In genomic region chr6:134148443-134148942, GRCm38 (mm10) we compare ENCODE assay signal across 12 mouse cellular contexts.
DNase-seq lines count a peak whose midpoint lies in the region; ATAC-seq lines count a peak whose summit lies in the region.
"Had no signal": no experiment of that assay in that cellular context is flagged by ENCODE, and none has a peak within 500 bp of the region (broad histone marks: within the 10 kb centered on the region; RNA-seq: fewer than 3 reads in every experiment).

No protein-coding gene starts in this region.

- 20% methylated on average over 7 of the region's 7 CpGs for WGBS in hindbrain, embryonic 15.5 days
- WGBS in midbrain, embryonic 16.5 days = 25% methylated on average over 7 of the region's 7 CpGs

- H3K4me3 ChIP-seq in hindbrain, embryonic 15.5 days = no peak overlapping the region
- H3K4me3 ChIP-seq in midbrain, embryonic 16.5 days (ENCODE audit: low read depth, low read length) = no peak overlapping the region
- H3K4me3 ChIP-seq: liver, embryonic 15.5 days; megakaryocyte, embryonic 14.5 days had no signal

- no peaks in the 10 kb centered on the region for H3K27me3 ChIP-seq in hindbrain, embryonic 15.5 days
- no peaks in the 10 kb centered on the region for H3K27me3 ChIP-seq in midbrain, embryonic 16.5 days (ENCODE audit: control insufficient read depth, insufficient read depth, low read depth, low read length)
- H3K27me3 ChIP-seq: liver, embryonic 15.5 days; megakaryocyte, embryonic 14.5 days had no signal

- peak; percentile 76 for DNase-seq in heart, adult 11 months
- DNase-seq in heart, postnatal 36 days = no peak
- peak; percentile 87 for DNase-seq in Muller cell, postnatal 12 days (ENCODE audit: inconsistent ontology term)
- DNase-seq in testis, postnatal 14 days (ENCODE audit: low spot score) = no peak
- DNase-seq in layer of hippocampus, adult 11-12 months (ENCODE audit: low spot score) = no peak
- no peak for DNase-seq in adrenal gland, adult 8-10 months

- H3K9me3 ChIP-seq in hindbrain, embryonic 15.5 days = no peaks in the 10 kb centered on the region
- no peaks in the 10 kb centered on the region for H3K9me3 ChIP-seq in midbrain, embryonic 16.5 days (replicated peaks; ENCODE audit: control insufficient read depth, low read length, poor library complexity, severe bottlenecking)
- H3K9me3 ChIP-seq: G1E; liver, embryonic 15.5 days; megakaryocyte, embryonic 14.5 days had no signal

- intact Hi-C loops in heart, postnatal 36 days (cut with DNase I) = no loop called here

- H3K27ac ChIP-seq in hindbrain, embryonic 15.5 days (replicated peaks) = no peak overlapping the region
- no peak overlapping the region for H3K27ac ChIP-seq in midbrain, embryonic 16.5 days (ENCODE audit: low read length)
- H3K27ac ChIP-seq: kidney, postnatal 0 days; liver, embryonic 15.5 days had no signal

- ATAC-seq in hindbrain, embryonic 15.5 days (ENCODE audit: low FRiP score, low read depth) = 0 out of 2 replicates have a peak, but pooled peaks have one; percentile 23
- peak; percentile 16 for ATAC-seq in midbrain, embryonic 16.5 days

- no peak overlapping the region for H3K4me2 ChIP-seq in hindbrain, embryonic 15.5 days
- no peak overlapping the region for H3K4me2 ChIP-seq in midbrain, embryonic 16.5 days (ENCODE audit: low read length)
- H3K4me2 ChIP-seq: liver, embryonic 15.5 days had no signal

- H3K36me3 ChIP-seq in hindbrain, embryonic 15.5 days = no peaks in the 10 kb centered on the region
- no peaks in the 10 kb centered on the region for H3K36me3 ChIP-seq in midbrain, embryonic 16.5 days (ENCODE audit: control insufficient read depth, insufficient read depth, low read length)
- H3K36me3 ChIP-seq: liver, embryonic 15.5 days had no signal

- no peak overlapping the region for H3K9ac ChIP-seq in hindbrain, embryonic 15.5 days
- H3K9ac ChIP-seq in midbrain, embryonic 16.5 days (ENCODE audit: low read depth, low read length) = no peak overlapping the region
- H3K9ac ChIP-seq: liver, embryonic 15.5 days had no signal

- peaks cover 17% of the 10 kb centered on the region for H3K4me1 ChIP-seq in hindbrain, embryonic 15.5 days (replicated peaks)
- peaks cover 19% of the 10 kb centered on the region for H3K4me1 ChIP-seq in midbrain, embryonic 16.5 days (ENCODE audit: control insufficient read depth, insufficient read depth, low read length)

Comparison
In these comparisons a context has a peak if more than half of its experiments do, and no peak if none do; other contexts are left out.
1. DNase-seq: peak in heart, adult 11 months (single experiment) and Muller cell, postnatal 12 days (single experiment); none in heart, postnatal 36 days (0 of 2), testis, postnatal 14 days (single experiment), layer of hippocampus, adult 11-12 months (single experiment) and adrenal gland, adult 8-10 months (single experiment).